Mouse (Mus musculus) left cerebral cortex, adult 9 months (tissue): ENCODE measurements around the gene Ms4a4a.
"Not testable (repeated sequence)": the region's sequence is repeated elsewhere in the genome, so short reads cannot be mapped to it uniquely, and the experiment has no call there.

Experiments used
- DNase-seq, 2 experiments: peaks; one replicate each; pipeline ENCODE4 v3.0.0; 2022; ENCODE audit warnings: low spot score in 2 of 2

Ms4a4a gene

DNA sequence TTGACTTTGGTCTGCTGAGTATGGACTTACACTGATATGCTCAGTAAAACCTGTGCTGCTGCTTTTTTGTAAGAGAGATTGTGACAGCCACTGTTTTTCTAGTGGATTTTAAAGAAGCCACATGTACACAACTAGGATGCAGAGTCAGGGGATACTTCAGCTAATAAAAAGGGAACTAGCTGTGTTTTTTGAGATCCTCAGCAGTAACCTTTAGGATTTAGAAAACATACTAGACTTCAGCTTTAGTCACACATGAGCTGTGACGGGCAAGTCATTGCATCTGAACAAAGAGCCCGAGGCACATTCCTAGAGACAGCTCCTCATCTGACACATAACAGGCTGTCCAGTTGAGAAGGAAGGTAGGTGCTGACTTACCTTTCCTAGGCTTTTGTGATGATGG is at the start of gene Ms4a4a:
Gene Ms4a4a (plus strand): TSS at position 251 of the 400 bp plus-strand sequence.
- no peak for DNase-seq

DNA sequence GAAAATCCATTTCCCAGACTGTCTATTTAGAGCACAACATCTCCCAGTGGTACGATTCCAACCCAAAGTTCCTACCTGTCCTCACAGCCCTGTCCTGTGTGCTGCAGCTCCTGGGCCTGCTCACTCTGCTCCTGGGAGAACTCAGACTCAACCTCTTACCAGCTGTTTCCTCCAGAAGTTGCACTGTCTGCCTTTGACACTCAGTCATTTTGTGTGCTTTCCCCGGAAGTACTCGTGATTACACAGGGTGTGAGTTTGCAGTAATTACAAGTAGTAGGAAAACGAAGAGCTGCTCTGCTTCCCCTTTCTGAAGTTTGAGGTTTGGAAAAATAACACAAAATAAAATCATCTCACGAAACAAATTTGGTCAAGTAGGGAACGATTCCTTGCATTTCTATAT is 39.4 kb upstream of the Ms4a4a start, which contains the start of gene Ms4a7:
Gene Ms4a7 (minus strand): TSS at position 215 of the 400 bp plus-strand sequence.
- no peak for DNase-seq

DNA sequence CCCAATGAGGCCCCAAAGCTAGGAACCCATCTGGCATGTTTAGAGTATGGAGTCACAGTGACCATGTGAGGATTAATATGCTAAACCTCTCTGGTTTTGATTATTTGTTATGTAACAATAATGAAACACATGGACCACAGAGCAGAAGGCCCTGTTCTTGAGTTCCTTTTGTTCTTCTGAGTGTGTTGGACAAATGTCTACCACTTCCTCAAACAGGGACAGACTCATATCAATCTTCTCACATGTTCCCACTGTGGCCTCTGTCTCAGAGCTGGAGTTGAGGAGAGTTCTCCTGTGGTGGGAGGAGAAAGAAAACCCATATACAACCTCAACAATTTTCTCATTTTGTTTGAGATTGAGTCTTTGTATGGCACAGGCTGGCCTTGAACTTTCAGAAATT is 32.2 kb upstream of the Ms4a4a start:
- DNase-seq, result no peak

DNA sequence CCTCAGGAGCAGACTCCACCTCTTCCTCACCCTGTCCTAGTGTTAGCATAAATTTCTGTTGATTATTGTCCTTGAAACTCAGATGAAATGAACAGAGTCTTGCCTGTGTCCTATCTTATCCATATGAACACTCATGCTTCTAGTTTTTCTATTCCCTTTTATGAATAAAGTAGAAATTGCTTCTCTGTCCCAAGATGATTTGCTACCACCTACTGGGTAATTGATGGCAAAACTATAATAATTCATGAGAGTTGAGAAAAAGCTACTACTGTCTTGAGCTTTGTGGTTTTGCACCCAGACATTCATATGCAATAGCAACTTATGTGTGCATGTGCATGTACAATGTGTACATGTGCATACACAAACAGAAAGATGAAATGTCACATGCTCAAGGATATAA is 31.3 kb upstream of the Ms4a4a start:
- no peak for DNase-seq

DNA sequence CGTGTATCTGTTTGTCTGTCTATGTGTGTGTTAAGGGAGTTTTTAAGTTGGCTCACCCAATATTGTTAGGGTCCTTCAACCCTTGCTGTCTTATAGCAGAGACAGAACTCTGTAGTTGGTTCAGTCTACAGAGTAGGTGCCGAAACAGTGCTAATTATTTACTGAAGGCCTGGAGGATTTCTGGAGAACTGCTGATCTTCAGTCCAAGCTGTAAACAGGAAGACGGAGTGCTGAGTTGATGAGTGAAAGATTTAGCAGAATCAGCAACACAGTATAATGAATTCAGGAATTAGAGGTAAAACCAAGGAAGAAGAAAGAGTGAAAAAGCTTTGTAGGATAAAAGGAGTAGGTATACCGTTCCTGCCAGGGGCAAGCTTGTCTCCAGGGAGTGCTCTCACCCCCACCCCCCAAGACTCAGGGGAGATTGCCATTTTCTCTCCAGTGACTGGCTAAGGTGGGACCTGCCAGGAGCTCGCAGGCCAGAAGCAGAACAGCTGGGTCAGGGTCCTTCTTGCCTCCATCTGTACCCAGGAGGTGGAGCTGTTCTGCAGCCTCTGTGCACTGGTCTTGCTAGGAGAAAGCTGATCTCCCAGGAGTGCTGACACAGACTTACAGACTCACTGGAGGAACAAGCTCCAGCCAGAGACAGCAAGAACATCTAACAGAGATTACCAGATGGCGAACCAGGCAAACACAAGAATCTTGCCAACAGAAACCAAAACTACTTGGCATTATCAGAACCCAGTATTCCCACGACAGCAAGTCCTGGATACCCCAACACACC is 25.4 kb upstream of the Ms4a4a start:
- peak in 1 of 2 experiments; percentile 7 for DNase-seq

DNA sequence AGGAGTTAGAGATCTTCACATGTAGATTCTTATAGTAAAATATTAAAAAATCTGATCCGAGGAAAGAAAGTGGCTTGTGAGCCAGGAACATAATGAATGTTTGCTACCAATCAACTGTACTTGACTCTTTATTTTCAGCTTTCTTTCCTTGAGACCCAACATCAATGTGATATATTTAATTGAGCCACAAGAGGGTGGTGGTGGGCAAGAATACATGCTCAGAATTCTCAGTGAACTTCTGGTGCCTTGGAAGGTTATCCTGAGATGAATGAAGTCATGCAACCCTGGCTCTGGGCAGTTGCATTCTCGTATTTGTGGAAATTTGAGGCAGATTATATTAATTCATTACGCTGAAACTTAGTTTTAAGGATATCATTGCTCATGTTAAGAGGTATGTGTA is 23.4 kb upstream of the Ms4a4a start:
- peak in 1 of 2 experiments; percentile 5 for DNase-seq

DNA sequence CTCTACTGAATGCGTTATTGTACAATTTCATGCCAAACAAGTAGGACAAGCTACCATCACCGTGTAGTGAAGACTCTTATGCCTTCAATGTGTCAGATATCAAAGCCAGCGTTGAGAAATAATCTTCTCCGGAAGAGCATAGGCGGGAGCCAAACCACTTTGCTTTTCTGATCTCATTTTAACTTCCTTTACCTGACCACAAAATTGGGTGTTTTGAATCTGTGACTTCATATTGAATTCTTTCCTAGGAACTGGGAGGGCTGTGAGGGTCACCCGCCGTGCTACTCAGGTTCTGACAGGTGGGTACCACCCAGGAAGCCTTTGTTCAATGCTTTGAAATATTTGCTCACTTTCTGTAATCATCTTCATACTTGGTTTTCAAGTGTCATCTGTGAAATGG is 19.6 kb upstream of the Ms4a4a start:
- DNase-seq, result no peak

DNA sequence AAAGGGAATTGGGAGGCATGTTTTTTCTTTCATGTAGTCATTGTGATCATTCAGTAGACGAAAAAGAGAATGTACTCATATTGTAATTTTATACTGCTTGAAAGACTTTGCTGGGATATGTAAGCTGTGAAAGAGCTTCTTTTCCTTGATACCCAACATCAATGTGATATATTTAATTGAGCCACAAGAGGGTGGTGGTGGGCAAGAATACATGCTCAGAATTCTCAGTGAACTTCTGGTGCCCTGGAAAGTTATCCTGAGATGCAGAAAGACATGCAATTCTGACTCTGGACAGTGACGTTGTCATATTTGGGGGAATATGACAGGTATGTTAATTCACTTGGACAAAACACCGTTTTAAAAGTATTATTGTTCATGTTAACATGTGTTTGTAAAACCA is 15.2 kb upstream of the Ms4a4a start:
- peak in 1 of 2 experiments; percentile 40 for DNase-seq

DNA sequence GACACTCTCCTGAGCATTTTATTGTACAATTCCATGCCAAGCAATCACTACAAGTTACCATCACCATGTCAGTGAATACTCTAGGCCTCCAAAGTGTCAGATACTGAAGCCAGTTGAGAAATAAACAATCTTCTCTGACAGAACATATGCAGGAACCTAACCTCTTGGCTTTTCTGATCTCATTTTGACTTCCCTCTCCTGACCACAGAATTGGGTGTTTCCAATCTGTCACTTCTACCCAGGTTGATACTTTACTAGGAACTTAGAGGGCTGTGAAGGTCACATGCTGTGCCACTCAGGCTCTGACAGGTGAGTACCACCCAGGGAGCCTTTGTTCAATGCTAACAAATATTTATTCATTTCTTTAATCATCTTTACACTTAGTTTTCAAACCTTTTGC is 13.3 kb upstream of the Ms4a4a start:
- DNase-seq, result no peak

DNA sequence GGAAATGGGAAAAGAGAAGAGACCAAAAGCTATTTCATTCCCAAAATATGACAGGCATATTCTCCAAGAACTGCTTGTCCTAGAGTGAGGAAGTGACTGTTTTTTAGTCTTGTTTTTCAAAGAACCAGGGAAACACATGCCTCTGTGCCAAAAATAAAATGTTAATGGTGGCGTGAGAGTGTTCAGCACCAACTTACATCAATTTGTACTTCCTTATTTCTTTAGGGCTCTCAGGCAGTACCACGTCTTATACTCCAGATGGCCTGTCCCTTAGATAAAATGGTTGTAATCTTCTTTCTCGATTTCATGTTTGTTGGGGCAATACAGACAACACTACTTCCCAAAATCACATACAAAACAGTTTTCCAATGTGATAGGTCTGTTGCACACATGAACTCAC is 7.0 kb upstream of the Ms4a4a start:
- no peak for DNase-seq

DNA sequence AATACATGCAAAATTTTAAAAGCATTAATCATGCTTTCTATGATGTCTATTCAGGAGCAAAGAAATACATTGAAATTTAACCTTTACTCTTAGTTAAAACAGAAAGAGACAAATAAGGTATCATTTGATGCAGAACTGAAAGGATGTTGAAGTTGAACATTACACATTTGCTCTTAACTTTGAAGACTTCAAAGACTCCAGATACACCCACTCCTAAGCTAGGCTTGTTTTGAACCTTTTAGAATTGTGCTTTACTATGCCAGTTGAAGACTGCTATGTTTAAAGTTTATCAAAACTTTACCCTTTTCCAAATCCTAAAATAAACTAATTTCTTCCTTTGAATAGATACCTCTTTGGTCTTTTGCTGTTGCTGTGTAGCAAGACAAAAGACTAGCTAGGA is 4.1 kb upstream of the Ms4a4a start:
- no peak for DNase-seq

DNA sequence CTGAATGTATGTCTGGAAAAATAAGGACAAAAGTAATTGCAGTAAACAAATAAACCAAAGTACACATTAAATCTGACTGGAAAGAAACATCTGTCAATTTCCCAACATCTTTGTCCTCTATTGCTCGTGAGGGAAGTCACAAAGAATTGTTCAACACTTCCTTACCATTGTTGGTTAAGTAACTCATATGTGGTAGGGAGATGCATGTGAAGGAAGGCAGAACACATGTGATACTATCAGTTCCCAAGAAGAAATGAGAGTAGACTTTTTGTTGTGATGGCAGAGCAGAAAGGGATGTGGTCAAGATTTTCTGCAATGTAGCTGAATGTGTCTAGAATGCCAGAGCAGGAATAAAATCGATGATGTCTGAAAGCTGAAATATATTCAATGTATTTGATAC is 1.1 kb downstream of the Ms4a4a start:
- DNase-seq, result no peak

DNA sequence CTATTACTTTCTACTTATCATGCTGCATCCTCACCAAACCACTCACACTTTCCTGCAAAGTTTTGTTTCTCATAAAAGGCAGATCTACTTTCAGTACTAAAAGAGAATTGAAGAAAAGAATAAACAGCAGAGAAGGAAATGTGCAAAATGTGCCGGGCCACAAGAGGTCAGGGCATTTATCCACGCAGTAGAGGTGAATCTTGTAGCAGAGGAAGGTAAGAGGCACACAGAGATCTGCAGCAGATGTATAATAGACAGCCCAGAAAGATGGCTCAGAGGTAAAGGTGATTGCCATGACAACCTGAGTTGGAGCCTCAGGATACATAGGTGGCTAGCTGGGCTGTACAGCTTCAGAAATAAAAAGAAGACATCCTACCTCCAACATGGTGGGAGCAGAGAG is 11.8 kb downstream of the Ms4a4a start:
- DNase-seq, result no peak

DNA sequence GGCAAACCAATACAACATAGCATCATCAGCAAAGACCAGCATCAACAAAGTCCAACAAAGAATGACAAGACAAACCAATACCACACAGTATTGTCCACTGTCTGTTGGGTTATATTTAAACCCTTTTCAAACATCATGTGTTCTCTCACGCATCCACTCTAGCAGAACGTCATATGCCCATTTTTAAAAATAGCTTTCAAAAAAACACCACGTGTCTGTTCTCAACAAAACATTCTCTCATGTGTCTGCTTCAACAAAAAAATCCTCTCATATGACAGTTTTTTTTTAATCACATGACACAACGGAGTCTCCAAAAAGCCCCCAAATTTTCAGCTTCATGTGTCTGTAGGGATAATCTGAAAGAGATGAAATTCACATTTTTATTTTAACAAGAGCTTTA is 12.4 kb downstream of the Ms4a4a start:
- no peak for DNase-seq

DNA sequence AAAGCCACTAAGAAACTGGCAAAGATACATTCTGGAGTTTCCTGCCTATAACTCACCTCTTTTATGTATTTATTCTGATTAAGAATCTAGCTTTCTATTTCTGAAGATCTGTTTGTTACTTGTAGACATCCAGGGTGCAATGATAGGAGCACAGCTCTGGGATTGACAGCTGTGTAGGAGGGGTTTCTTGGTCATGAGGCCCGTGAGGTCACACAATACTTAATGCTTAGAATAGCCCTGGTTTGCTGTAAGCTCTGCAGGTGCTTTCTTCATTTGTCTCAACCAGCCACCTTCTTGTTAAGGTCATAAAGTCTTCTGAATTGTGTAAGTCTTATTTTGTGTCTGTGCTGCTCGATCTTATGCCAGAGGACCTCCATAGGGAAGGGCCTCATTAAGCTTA is 13.6 kb downstream of the Ms4a4a start:
- no peak for DNase-seq

DNA sequence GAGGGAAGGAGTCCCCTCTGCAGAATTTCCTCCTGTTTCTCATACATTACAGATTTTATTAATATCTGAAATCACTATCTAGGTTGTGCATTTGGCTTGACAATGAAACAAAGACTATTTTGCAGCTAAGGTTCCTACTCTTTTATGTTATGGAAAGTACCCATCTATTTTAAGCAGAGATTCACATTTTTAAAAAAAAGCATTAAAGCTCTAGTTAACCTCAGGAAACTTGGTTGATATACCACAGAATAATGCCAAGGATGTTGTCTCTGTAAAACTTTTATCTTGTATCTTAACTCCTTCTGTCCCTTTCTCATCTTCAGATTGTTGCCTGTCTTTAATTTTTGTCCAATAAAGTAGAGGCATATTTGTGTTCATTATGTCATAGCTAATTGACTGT is 20.4 kb downstream of the Ms4a4a start:
- no peak for DNase-seq

DNA sequence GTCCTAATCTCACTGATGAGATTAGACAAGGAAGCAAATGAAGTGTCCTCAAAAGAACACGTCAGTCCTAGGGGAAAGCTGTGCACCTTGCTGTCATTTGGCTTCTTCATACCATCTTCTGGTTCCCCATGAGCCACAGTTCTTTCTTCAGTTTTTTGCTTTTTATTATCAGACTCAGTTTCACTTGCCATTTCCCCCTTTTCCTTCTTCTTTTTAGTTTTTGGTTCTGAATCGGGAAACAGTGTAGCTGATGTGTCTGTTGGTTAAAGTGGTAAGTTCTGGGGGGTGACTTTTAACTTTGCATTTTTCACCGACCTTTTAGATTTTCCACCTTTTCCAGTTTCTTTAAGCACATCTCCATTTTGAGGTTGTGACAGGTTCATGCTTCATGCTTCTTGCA is 29.2 kb downstream of the Ms4a4a start, which contains the start of gene Ms4a4c:
Gene Ms4a4c (plus strand): TSS at position 244 of the 400 bp plus-strand sequence.
- no peak for DNase-seq

DNA sequence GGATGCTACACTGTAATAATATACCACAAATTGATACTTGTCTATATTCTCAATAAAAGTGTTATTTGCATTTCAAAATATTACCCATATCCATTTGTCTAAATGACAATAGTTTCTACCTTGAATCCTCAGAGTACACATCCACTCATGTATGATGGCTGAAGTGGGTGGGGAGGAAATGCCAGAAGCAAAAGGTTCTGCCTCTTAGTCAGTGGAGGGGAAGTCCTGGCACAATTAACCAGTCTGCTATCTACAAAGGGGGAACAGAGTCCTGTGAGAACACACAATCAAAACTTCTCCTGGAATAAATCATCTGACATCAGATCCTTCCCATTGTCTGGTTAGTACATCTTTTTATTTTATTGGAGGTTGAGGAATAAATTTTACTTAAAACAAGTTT is 32.1 kb downstream of the Ms4a4a start:
- no peak for DNase-seq

DNA sequence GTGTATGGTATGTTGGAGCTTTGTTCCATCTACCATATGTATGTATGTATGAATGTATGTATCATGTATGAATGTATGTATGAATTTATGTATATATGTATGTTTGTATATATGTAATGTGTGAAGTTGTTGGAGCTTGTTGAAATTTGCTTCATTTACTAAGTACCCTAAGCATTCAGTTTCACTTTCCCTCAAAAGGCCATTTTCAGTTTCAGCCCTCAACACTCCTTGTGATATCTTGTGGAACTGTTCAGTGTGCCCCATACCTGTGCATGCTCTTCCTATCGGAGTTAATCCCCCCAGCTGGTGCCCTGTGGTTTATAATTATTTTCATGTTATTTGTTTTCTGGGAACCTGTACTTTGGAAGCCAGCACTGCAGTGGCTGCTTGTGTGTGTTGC is 33.3 kb downstream of the Ms4a4a start:
- no peak for DNase-seq

DNA sequence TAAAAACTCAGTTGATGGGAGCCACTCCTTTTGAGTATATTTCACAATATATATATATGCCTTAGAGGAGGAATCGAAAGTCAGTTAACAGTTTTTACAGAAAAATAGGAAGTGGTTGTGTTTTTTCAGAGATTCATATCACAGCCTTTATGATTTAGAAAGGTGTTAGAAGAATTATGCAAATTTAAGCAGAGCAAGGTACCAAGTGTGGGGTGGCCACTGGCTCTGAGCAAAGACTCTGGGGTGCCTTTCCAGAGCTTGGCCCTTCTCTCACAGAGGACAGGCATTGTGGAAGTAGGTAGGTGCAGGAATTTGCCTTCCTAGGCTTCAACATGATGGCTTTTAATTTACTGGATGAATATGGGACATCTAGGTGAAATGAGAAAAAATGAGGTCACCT is 36.3 kb downstream of the Ms4a4a start:
- no peak for DNase-seq

DNA sequence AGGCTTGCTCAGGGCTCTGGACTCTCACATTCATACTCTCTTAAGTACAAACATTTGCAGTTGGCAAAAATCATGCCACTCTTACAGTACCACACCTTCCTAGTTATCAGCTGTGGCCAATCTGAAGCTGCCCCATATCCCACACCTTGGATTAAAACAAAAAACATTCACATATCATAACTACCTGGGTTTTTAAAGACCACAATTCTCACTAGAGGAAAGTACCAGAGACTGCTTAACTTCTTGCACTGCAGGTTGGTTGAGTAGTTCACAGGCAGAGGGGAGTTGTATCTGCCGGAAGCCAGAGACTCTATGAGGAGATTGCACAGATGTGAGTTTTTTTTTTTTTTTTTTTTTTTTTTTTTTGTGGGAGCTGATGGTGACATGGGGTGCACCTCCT is 38.8 kb downstream of the Ms4a4a start:
- DNase-seq, result no peak

DNA sequence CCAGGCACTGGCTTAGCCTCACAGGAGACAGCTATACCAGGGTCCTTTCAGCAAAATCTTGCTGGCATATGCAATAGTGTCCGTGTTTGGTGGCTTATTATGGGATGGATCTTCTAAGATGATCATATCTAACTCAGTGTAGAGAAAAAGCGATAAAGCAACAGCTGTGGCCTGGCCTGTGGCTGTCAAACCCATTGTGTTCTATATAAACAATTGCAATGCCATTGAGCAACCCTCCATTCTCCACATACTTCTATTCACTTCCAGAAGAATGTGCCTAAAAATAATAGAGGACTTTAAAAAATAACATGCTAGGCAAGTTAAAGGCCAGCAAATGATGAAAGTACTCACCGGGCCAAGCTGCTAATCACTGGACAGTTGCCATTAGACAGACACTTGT is 40.3 kb downstream of the Ms4a4a start:
- DNase-seq, result no peak

DNA sequence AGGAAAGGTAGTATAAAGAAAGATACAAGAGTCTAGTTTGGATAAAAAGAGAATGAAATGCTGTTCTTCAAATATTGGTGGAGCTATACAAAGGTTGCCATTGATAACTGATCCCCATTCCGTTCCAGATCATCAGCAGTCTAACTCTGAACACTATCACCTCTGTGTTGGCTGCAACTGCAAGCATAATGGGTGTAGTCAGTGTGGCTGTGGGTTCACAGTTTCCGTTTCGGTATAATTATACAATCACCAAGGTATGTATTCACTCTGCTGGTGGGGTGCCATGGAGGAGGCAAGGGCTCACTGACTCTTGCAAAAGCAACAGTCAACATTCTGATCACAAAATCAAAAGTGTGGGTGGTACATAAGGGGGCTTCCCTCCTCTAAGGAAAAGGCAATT is 43.5 kb downstream of the Ms4a4a start:
- not testable (repeated sequence) for DNase-seq

DNA sequence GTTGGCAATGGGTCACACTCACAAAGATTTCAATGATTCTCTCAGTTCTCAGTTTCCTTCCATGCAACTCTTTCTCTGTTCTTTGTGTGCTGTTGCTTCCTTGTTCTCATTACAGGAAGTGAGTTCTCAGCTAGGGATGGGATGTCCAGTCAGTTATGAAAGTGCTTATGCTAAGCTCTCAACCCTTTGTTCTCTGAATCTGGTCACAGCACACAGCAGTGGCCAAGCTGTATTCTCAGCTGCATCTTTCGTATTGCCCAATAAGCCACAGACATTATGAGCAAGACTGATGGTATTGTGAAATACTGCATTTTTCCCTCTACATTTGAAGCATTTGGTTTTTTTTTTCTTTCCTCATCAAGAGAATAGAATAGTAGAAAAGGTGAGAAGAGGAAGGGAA is 55.9 kb downstream of the Ms4a4a start:
- DNase-seq, result not testable (repeated sequence)
